Mouse (Mus musculus): ENCODE results near the gene Abcc4. TPM values are rescaled to one million over a fixed set of nuclear protein-coding genes. Genes with fewer than 3 reads are reported as not detected.
A peak's percentile ranks its signal among the peaks of the same experiment; 100 is the strongest.

The Abcc4 gene
- polyA plus RNA-seq, 1 experiment from 2014 or later = 1.2 TPM

DNA sequence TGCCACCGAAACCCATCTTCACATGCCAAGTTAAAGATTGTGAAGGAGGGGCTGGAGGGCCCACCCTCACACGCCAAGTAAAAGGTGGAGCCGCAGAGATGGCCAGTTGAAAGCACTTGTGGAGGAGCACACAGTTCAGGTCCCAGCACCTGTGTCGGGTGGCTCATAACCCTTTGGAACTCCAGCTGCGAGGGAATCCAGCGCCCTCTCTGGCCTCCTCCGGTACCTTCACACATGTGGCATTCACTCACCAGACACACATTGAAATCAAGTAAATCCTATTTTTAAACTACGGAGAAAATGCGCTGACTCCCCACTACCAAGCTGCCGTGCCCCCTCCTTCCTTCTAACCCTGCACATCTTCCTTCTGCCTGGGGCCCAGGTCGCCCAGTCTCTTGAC, 95.2 kb downstream of the Abcc4 start:
- Histone ChIP-seq H3K27ac (ENCODE audit: low read depth) (no peak overlapping the region), H3K9ac (replicated peaks) (no peak overlapping the region)
- no peak for ATAC-seq

DNA sequence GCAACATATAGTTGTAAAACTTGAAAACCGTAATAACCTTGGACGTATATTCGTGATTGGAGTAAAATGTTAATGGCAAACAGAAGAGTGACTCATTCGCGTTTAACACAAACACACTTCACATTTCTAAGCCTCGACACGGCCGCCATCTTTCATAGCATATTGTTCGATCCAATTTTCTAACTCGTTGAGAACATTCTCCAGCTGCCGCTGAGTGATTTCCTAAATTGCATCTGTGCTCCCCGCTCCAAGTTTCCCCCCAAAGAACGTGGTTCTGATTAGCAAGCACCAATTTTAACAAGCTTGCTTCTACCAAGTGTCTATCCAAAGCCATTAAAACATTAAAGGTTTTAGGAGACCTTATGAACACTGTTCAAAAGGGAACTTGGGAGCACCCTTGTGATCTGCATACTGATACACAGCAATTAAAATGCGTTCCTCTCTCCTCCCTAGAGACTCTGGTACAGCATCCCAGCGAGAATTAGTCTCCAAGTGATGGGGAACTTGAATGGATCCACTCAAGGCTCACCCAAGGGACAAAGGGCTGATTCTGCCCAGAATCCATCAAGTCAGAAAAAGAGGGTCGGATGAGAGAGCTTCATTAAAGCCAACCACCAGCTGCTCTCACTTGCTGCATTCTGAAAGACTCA, 97.1 kb downstream of the Abcc4 start:
- TF ChIP-seq CTCF (IDR thresholded peaks at IDR 0.05; ENCODE audit: low read depth) = no peak
- TF ChIP-seq EP300 (IDR thresholded peaks at IDR 0.05; ENCODE audit: low read depth) = no peak
- Histone ChIP-seq H3K9ac (replicated peaks) (no peak overlapping the region), H3K9me3 (ENCODE audit: low read length) (no peaks in the 10 kb centered on the region), H3K4me2 (ENCODE audit: low read depth, low read length) (no peak overlapping the region), H3K4me1 (ENCODE audit: insufficient read depth) (no peaks in the 10 kb centered on the region), H3K36me3 (replicated peaks; ENCODE audit: insufficient read depth, low read length) (peaks cover 4% of the 10 kb centered on the region; the same call in 1 of the 2 replicates), H3K27ac (ENCODE audit: low read depth) (no peak overlapping the region), H3K27me3 (ENCODE audit: insufficient read depth, low read length) (no peaks in the 10 kb centered on the region), H3K4me3 (ENCODE audit: low read depth, low read length) (no peak overlapping the region)
- 87% methylated on average over 16 of the region's 16 CpGs for WGBS (ENCODE audit: insufficient replicate concordance)
- ATAC-seq (no peak), DNase-seq (no peak)

More for the DNA sequence above, 95.2 kb downstream of the Abcc4 start:
- TF ChIP-seq CTCF (IDR thresholded peaks at IDR 0.05; ENCODE audit: low read depth) = no peak
- no peak for TF ChIP-seq EP300 (IDR thresholded peaks at IDR 0.05; ENCODE audit: low read depth)
- Histone ChIP-seq H3K4me1 (ENCODE audit: insufficient read depth) (no peaks in the 10 kb centered on the region), H3K4me3 (ENCODE audit: low read depth, low read length) (no peak overlapping the region), H3K27me3 (ENCODE audit: insufficient read depth, low read length) (no peaks in the 10 kb centered on the region), H3K4me2 (ENCODE audit: low read depth, low read length) (no peak overlapping the region), H3K36me3 (replicated peaks; ENCODE audit: insufficient read depth, low read length) (peaks cover 4% of the 10 kb centered on the region; the same call in 1 of the 2 replicates), H3K9me3 (ENCODE audit: low read length) (no peaks in the 10 kb centered on the region)
- DNase-seq = no peak
- WGBS (ENCODE audit: insufficient replicate concordance) = 91% methylated on average over 11 of the region's 11 CpGs

DNA sequence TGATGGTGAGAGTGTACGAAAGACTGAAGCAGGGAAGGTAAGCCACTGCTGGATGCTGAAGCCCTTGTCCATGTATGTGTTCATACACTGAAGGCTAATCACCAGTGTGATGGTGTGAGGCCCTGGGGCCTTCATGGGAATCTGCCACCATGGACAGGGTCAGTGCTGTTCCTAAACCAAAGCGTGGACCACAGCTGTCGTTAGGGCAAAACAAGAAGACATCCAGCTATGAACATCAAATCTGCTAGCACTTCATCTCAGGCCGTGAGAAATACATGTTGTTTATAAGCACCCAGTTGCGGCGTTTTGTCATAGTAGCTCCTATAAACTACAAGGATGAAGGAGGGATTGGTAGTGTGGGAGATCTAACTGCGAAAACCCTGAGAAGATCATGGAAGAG, 97.7 kb downstream of the Abcc4 start:
- H3K9me3 ChIP-seq (ENCODE audit: low read length) = no peaks in the 10 kb centered on the region
- H3K4me3 ChIP-seq (ENCODE audit: low read depth, low read length) = no peak overlapping the region
- no peaks in the 10 kb centered on the region for H3K4me1 ChIP-seq (ENCODE audit: insufficient read depth)
- H3K27me3 ChIP-seq (ENCODE audit: insufficient read depth, low read length) = no peaks in the 10 kb centered on the region
- H3K9ac ChIP-seq (replicated peaks) = no peak overlapping the region
- 85% methylated on average over 7 of the region's 7 CpGs for WGBS (ENCODE audit: insufficient replicate concordance)
- DNase-seq (no peak), ATAC-seq (no peak)
- peaks cover 4% of the 10 kb centered on the region; the same call in 1 of the 2 replicates for H3K36me3 ChIP-seq (replicated peaks; ENCODE audit: insufficient read depth, low read length)
- TF ChIP-seq EP300 (IDR thresholded peaks at IDR 0.05; ENCODE audit: low read depth) (no peak), CTCF (IDR thresholded peaks at IDR 0.05; ENCODE audit: low read depth) (no peak)
- no peak overlapping the region for H3K27ac ChIP-seq (ENCODE audit: low read depth)
- H3K4me2 ChIP-seq (ENCODE audit: low read depth, low read length) = no peak overlapping the region

DNA sequence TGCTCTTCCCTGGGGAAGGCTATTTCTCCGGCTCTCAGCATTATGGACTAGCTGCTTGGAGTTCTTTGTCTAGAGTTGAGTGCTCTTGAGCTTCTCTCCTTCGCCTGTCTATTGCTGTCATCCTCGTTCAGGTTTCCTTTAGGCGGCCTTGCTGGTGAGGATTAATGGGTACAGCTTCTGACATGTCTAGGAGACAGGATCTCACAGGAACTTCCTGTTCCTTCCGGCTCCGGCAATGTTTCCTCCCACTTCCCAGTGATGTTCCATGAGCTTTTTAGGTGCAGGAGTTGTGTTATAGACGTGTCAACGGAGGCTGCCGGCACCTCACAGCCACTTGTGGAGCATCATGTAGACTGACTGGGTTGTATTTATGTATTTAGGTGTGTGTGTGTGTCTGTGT, 99.5 kb downstream of the Abcc4 start:
- Histone ChIP-seq H3K27me3 (ENCODE audit: insufficient read depth, low read length) (no peaks in the 10 kb centered on the region), H3K36me3 (replicated peaks; ENCODE audit: insufficient read depth, low read length) (peaks cover 4% of the 10 kb centered on the region; the same call in 1 of the 2 replicates), H3K4me2 (ENCODE audit: low read depth, low read length) (no peak overlapping the region), H3K27ac (ENCODE audit: low read depth) (no peak overlapping the region), H3K9me3 (ENCODE audit: low read length) (no peaks in the 10 kb centered on the region), H3K4me3 (ENCODE audit: low read depth, low read length) (no peak overlapping the region), H3K9ac (replicated peaks) (no peak overlapping the region), H3K4me1 (ENCODE audit: insufficient read depth) (no peaks in the 10 kb centered on the region)
- DNase-seq (no peak), ATAC-seq (no peak)
- TF ChIP-seq EP300 (IDR thresholded peaks at IDR 0.05; ENCODE audit: low read depth) = no peak
- no peak for TF ChIP-seq CTCF (IDR thresholded peaks at IDR 0.05; ENCODE audit: low read depth)
- WGBS (ENCODE audit: insufficient replicate concordance) = 75% methylated on average over 9 of the region's 9 CpGs

- ATAC-seq = no peak
- 90% methylated on average over 2 of the region's 2 CpGs for WGBS (ENCODE audit: insufficient replicate concordance)
- no peak overlapping the region for H3K4me2 ChIP-seq (ENCODE audit: low read depth, low read length)
- H3K36me3 ChIP-seq (replicated peaks; ENCODE audit: insufficient read depth, low read length) = no peaks in the 10 kb centered on the region
- DNase-seq = no peak
- TF ChIP-seq CTCF (IDR thresholded peaks at IDR 0.05; ENCODE audit: low read depth) (peak; percentile 34; the same call in 1 of the 2 replicates), EP300 (IDR thresholded peaks at IDR 0.05; ENCODE audit: low read depth) (no peak)
- no peak overlapping the region for H3K4me3 ChIP-seq (ENCODE audit: low read depth, low read length)
- no peaks in the 10 kb centered on the region for H3K27me3 ChIP-seq (ENCODE audit: insufficient read depth, low read length)
- H3K27ac ChIP-seq (ENCODE audit: low read depth) = no peak overlapping the region
- H3K4me1 ChIP-seq (ENCODE audit: insufficient read depth) = no peaks in the 10 kb centered on the region
- no peak overlapping the region for H3K9ac ChIP-seq (replicated peaks)
- H3K9me3 ChIP-seq (ENCODE audit: low read length) = no peaks in the 10 kb centered on the region
These were observed 101.1 kb downstream of the Abcc4 start for GRCm38 (mm10) chr14:118604903-118605302.

DNA sequence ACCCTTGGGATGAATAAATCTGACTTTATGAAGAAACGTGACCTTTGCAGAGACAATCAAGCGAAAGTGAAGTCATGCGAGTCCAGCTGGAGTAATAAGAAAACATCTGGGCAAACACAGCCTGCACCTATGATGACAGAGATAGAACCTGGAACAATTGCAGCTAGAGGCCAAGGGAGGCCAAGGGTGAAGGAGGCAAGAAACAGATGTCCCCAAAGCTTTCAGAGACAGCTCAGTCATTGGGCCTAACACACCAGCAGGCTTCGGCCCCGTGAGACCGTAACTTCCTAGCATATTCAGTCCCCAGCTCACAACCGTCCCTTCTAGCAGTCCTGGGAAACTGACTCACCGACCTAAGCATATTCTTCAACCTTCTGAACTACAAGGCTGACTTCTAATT, 104.0 kb downstream of the Abcc4 start:
- H3K9ac ChIP-seq (replicated peaks) = no peak overlapping the region
- H3K4me1 ChIP-seq (ENCODE audit: insufficient read depth) = no peaks in the 10 kb centered on the region
- H3K4me3 ChIP-seq (ENCODE audit: low read depth, low read length) = no peak overlapping the region
- DNase-seq = no peak
- H3K27ac ChIP-seq (ENCODE audit: low read depth) = no peak overlapping the region
- no peaks in the 10 kb centered on the region for H3K27me3 ChIP-seq (ENCODE audit: insufficient read depth, low read length)
- no peaks in the 10 kb centered on the region for H3K36me3 ChIP-seq (replicated peaks; ENCODE audit: insufficient read depth, low read length)
- 82% methylated on average over 8 of the region's 8 CpGs for WGBS (ENCODE audit: insufficient replicate concordance)
- TF ChIP-seq EP300 (IDR thresholded peaks at IDR 0.05; ENCODE audit: low read depth) (no peak), CTCF (IDR thresholded peaks at IDR 0.05; ENCODE audit: low read depth) (no peak)
- ATAC-seq = no peak
- H3K9me3 ChIP-seq (ENCODE audit: low read length) = no peaks in the 10 kb centered on the region
- no peak overlapping the region for H3K4me2 ChIP-seq (ENCODE audit: low read depth, low read length)

All from liver, postnatal 0 days (tissue).